Comparison of ENCODE assay signal across 8 mouse cellular contexts in the genomic region with DNA sequence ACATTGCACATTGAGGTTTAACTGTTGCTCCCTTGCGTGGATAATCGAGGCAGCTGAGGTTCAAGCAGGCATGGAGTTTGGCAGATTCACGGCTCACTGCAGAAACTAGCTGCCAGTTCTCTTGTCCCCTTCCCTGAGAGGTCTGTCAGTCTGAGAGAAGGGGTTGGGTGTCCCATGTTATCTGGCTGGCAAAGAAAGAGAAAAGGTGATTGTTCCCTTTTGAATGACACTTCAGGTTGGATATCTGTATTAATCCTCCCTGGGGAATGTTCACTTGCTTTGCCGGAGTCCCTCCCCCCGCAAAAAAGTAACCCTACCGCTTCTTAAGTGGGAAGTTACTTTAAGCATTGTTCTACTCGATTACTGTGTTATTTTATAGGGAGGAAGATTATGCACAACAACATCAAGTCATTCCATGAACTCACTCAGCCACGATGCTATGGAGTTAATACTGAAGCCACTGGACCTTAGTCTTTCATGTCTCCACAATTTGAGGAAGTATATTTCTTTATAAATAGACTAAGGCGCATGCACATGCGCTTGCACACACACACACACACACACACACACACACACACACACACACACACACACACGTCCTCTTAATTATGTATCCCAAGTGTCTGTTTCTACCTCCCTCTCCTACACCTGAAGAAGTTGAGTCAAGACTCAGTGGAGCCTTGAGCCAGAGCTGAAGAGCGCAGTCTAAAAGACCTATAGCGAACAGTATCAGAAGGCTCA. TPM values are rescaled to one million over a fixed set of nuclear protein-coding genes. Genes with fewer than 3 reads are reported as not detected.
A peak's percentile ranks its signal among the peaks of the same experiment; 100 is the strongest.
DNase-seq lines count a peak whose midpoint lies in the region; ATAC-seq and TF ChIP-seq lines count a peak whose summit lies in the region.

A gene (minus strand): TSS at position 151 of the 741 bp plus-strand sequence.

- H3K9ac ChIP-seq in liver, adult 2 months (ENCODE audit: low read depth, low read length): peak within 1 kb of the TSS; percentile 85
- peak within 1 kb of the TSS; percentile 50 for H3K9ac ChIP-seq in intestine, embryonic 15.5 days
- peak within 1 kb of the TSS; percentile 55; the same call in 1 of the 2 replicates for H3K9ac ChIP-seq in neural tube, embryonic 13.5 days

- peak within 1 kb of the TSS; percentile 66 for H3K4me3 ChIP-seq in liver, adult 2 months (ENCODE audit: insufficient read depth, low read depth, low read length)
- peak within 1 kb of the TSS; percentile 60 for H3K4me3 ChIP-seq in embryonic facial prominence, embryonic 10.5 days
- H3K4me3 ChIP-seq in intestine, embryonic 15.5 days (replicated peaks): peak within 1 kb of the TSS; percentile 45
- H3K4me3 ChIP-seq in neural tube, embryonic 13.5 days: peak within 1 kb of the TSS; percentile 41

- peaks cover 6% of the 10 kb centered on the region; the same call in 1 of the 2 replicates for H3K79me2 ChIP-seq in liver, adult 2 months (ENCODE audit: control insufficient read depth, insufficient read depth, low read length)

- peak; percentile 24 for ATAC-seq in intestine, embryonic 15.5 days
- ATAC-seq in neural tube, embryonic 13.5 days (ENCODE audit: low read depth): no peak

- peak within 1 kb of the TSS; percentile 85 for H3K27ac ChIP-seq in liver, adult 2 months (replicated peaks; ENCODE audit: insufficient read depth, low read depth, low read length)
- H3K27ac ChIP-seq in embryonic facial prominence, embryonic 10.5 days (replicated peaks): peak within 1 kb of the TSS; percentile 48
- H3K27ac ChIP-seq in intestine, embryonic 15.5 days: peak within 1 kb of the TSS; percentile 87
- H3K27ac ChIP-seq in neural tube, embryonic 13.5 days (replicated peaks): no peak within 1 kb of the TSS

- no peaks in the 10 kb centered on the region for H3K9me3 ChIP-seq in embryonic facial prominence, embryonic 10.5 days
- no peaks in the 10 kb centered on the region for H3K9me3 ChIP-seq in intestine, embryonic 15.5 days
- no peaks in the 10 kb centered on the region for H3K9me3 ChIP-seq in neural tube, embryonic 13.5 days

- DNase-seq in liver, adult 2 months (ENCODE audit: extremely low read depth, low read depth, low spot score): no peak
- no peak for DNase-seq in liver
- DNase-seq in embryonic facial prominence, embryonic 10.5 days (ENCODE audit: low spot score): no peak
- no peak for DNase-seq in urinary bladder, postnatal 36 days (ENCODE audit: low spot score in 2 of 2)
- no peak for DNase-seq in T-cell, adult 2 months (ENCODE audit: low spot score)
- no peak for DNase-seq in frontal cortex, postnatal 25 days (ENCODE audit: low spot score in 2 of 2)

- H3K27me3 ChIP-seq in liver, adult 2 months (ENCODE audit: control insufficient read depth, insufficient read depth, low read length): no peaks in the 10 kb centered on the region
- H3K27me3 ChIP-seq in embryonic facial prominence, embryonic 10.5 days (replicated peaks; ENCODE audit: low read depth, poor library complexity, severe bottlenecking): peaks cover 41% of the 10 kb centered on the region
- H3K27me3 ChIP-seq in intestine, embryonic 15.5 days (replicated peaks): no peaks in the 10 kb centered on the region
- H3K27me3 ChIP-seq in neural tube, embryonic 13.5 days: peaks cover 28% of the 10 kb centered on the region

- 0 out of 2 replicates have a peak, but pooled peaks cover 3% of the 10 kb centered on the region for H3K4me1 ChIP-seq in liver, adult 2 months (ENCODE audit: control insufficient read depth, insufficient read depth, low read length)
- peaks cover 21% of the 10 kb centered on the region for H3K4me1 ChIP-seq in embryonic facial prominence, embryonic 10.5 days
- H3K4me1 ChIP-seq in intestine, embryonic 15.5 days (replicated peaks): peaks cover 15% of the 10 kb centered on the region
- H3K4me1 ChIP-seq in neural tube, embryonic 13.5 days (replicated peaks): peaks cover 11% of the 10 kb centered on the region

- H3K4me2 ChIP-seq in intestine, embryonic 15.5 days (replicated peaks): peak within 1 kb of the TSS; percentile 79
- H3K4me2 ChIP-seq in neural tube, embryonic 13.5 days: peak within 1 kb of the TSS; percentile 75

- no peak for TF ChIP-seq CTCF in liver, adult 2 months (IDR thresholded peaks at IDR 0.05; ENCODE audit: low read depth, low read length)

- peaks cover 6% of the 10 kb centered on the region for H3K36me3 ChIP-seq in liver, adult 2 months (ENCODE audit: control insufficient read depth, insufficient read depth, low read length)
- H3K36me3 ChIP-seq in embryonic facial prominence, embryonic 10.5 days (replicated peaks): no peaks in the 10 kb centered on the region
- no peaks in the 10 kb centered on the region for H3K36me3 ChIP-seq in intestine, embryonic 15.5 days
- H3K36me3 ChIP-seq in neural tube, embryonic 13.5 days: no peaks in the 10 kb centered on the region

- no peak for TF ChIP-seq POLR2A in liver, adult 2 months (IDR thresholded peaks at IDR 0.05; ENCODE audit: extremely low read depth, insufficient read depth, low read length)

- WGBS in liver, adult 2 months: 50% methylated on average over 13 of the region's 13 CpGs
- WGBS in embryonic facial prominence, embryonic 10.5 days: 52% methylated on average over 13 of the region's 13 CpGs
- 58% methylated on average over 13 of the region's 13 CpGs for WGBS in intestine, embryonic 15.5 days
- WGBS in neural tube, embryonic 13.5 days: 63% methylated on average over 13 of the region's 13 CpGs

RNA-seq across cellular contexts. Expression of the gene that starts here (rescaled TPM):
- total RNA-seq in liver, adult 2 months (2014; rRNA removed): 122 and 132 TPM in 2 replicates
- 27.5 and 31.0 TPM in 2 replicates for polyA plus RNA-seq in liver, adult 2 months (2012; rRNA removed)
- 0.25 and 0.54 TPM in 2 replicates for polyA plus RNA-seq in embryonic facial prominence, embryonic 10.5 days (2016; fragmentation: Nextera tagmentation; extraction: Ambion mirVana)
- polyA plus RNA-seq in intestine, embryonic 15.5 days (2015; fragmentation: Nextera tagmentation; extraction: Ambion mirVana): 69.3 and 72.5 TPM in 2 replicates
- polyA plus RNA-seq in neural tube, embryonic 13.5 days (2015; fragmentation: Nextera tagmentation; extraction: Ambion mirVana): 2.0 and 2.6 TPM in 2 replicates
